Mouse (Mus musculus) thymus, adult 2 months (tissue): ENCODE data around the gene Krt75. TPM values are rescaled to one million over a fixed set of nuclear protein-coding genes. Genes with fewer than 3 reads are reported as not detected.

Experiments used
- DNase-seq: peaks from one replicate; pipeline ENCODE4 v3.0.0; 2021
- H3K27ac ChIP-seq: fragments of 200-500 bp; 2 replicates; pipeline ENCODE4 v1.5.1; 2012; ENCODE audit warnings: low read length, control low read depth; ENCODE audit not compliant: control insufficient read depth, insufficient read depth
- H3K27me3 ChIP-seq: fragments of 200-500 bp; 2 replicates; pipeline ENCODE4 v1.6.1; 2012; ENCODE audit warnings: mild to moderate bottlenecking, low read length, moderate library complexity, mixed read lengths; ENCODE audit not compliant: control insufficient read depth, insufficient read depth
- H3K36me3 ChIP-seq: fragments of 200-500 bp; 2 replicates; pipeline ENCODE4 v1.6.1; 2012; ENCODE audit warnings: mild to moderate bottlenecking, low read length, moderate library complexity; ENCODE audit not compliant: control insufficient read depth, insufficient read depth
- H3K4me1 ChIP-seq: fragments of 200-500 bp; replicated peaks from 2 replicates; pipeline ENCODE4 v1.6.1; 2012; ENCODE audit warnings: low read length; ENCODE audit not compliant: control insufficient read depth, insufficient read depth
- H3K4me3 ChIP-seq: fragments of 200-500 bp; 2 replicates; pipeline ENCODE4 v1.5.1; 2012; ENCODE audit warnings: mild to moderate bottlenecking, low read length, control low read depth, moderate library complexity; ENCODE audit not compliant: control insufficient read depth, insufficient read depth
- CTCF ChIP-seq: fragments of 200-500 bp; IDR thresholded peaks from 2 replicates; pipeline ENCODE4 v1.5.1; 2012; ENCODE audit warnings: mild to moderate bottlenecking, control low read depth, low read length, moderate library complexity, borderline replicate concordance; ENCODE audit not compliant: control insufficient read depth, poor library complexity, insufficient read depth; ENCODE audit errors: extremely low read depth
- POLR2A ChIP-seq: fragments of 200-500 bp; IDR thresholded peaks from 2 replicates; pipeline ENCODE4 v1.6.1; 2012; ENCODE audit warnings: mild to moderate bottlenecking, low read length, control low read depth, moderate library complexity; ENCODE audit not compliant: control insufficient read depth, poor library complexity, insufficient read depth; ENCODE audit errors: extremely low read depth
- WGBS: fragments of 180-500 bp; shearing (Covaris S2); methylation state at CpG from one replicate; pipeline ENCODE4 v1.1.7; 2018; 5-methylcytosine and 5-hydroxymethylcytosine counted together
- polyA plus RNA-seq: library from polyadenylated mRNA; depleted of rRNA; stranded (reverse); fragments of >200 nt; gene quantifications from 2 replicates; pipeline ENCODE4 v1.2.3, GENCODE M21; 2012; rRNA removed

Krt75 gene
- 0.49 and 0.82 TPM in 2 replicates for polyA plus RNA-seq

- 73% methylated on average over 15 of the region's 15 CpGs for WGBS
- H3K36me3 ChIP-seq = no peaks in the 10 kb centered on the region
- no peak within 1 kb of the TSS for H3K4me3 ChIP-seq
- H3K27me3 ChIP-seq = no peaks in the 10 kb centered on the region
- no peak for TF ChIP-seq POLR2A
- no peak for TF ChIP-seq CTCF
- H3K4me1 ChIP-seq = no peaks in the 10 kb centered on the region
- no peak within 1 kb of the TSS for H3K27ac ChIP-seq
- no peak for DNase-seq
Observed at GRCm38 (mm10) chr15:101573796-101574345, at the start of gene Krt75. Krt75 (minus strand) TSS chr15:101573904.

- WGBS = 47% methylated on average over 6 of the region's 6 CpGs
- DNase-seq = no peak
- TF ChIP-seq POLR2A (no peak), CTCF (no peak)
- H3K4me3 ChIP-seq = no peak overlapping the region
- H3K27ac ChIP-seq = no peak overlapping the region
- H3K27me3 ChIP-seq = no peaks in the 10 kb centered on the region
- no peaks in the 10 kb centered on the region for H3K36me3 ChIP-seq
- H3K4me1 ChIP-seq = no peaks in the 10 kb centered on the region
Observed at GRCm38 (mm10) chr15:101599123-101599522, 25.4 kb upstream of the Krt75 start.

- Histone ChIP-seq H3K4me3 (no peak overlapping the region), H3K4me1 (no peaks in the 10 kb centered on the region)
- WGBS = 82% methylated on average over 10 of the region's 10 CpGs
Observed at GRCm38 (mm10) chr15:101588216-101588615, 14.5 kb upstream of the Krt75 start.

GRCm38 (mm10) chr15:101584456-101584855, 10.8 kb upstream of the Krt75 start:
- 38% methylated on average over 2 of the region's 2 CpGs for WGBS
- no peaks in the 10 kb centered on the region for H3K27me3 ChIP-seq
- no peaks in the 10 kb centered on the region for H3K36me3 ChIP-seq
- DNase-seq = no peak
- H3K4me3 ChIP-seq = no peak overlapping the region
- no peaks in the 10 kb centered on the region for H3K4me1 ChIP-seq
- H3K27ac ChIP-seq = no peak overlapping the region
- no peak for TF ChIP-seq CTCF
- TF ChIP-seq POLR2A = no peak

More at GRCm38 (mm10) chr15:101588216-101588615, 14.5 kb upstream of the Krt75 start:
- no peak overlapping the region for H3K27ac ChIP-seq
- TF ChIP-seq CTCF = no peak
- no peak for TF ChIP-seq POLR2A
- H3K27me3 ChIP-seq = no peaks in the 10 kb centered on the region
- H3K36me3 ChIP-seq = no peaks in the 10 kb centered on the region
- DNase-seq = peak; percentile 3

GRCm38 (mm10) chr15:101583211-101583965, 9.7 kb upstream of the Krt75 start:
- Histone ChIP-seq H3K36me3 (no peaks in the 10 kb centered on the region), H3K4me3 (no peak overlapping the region), H3K27me3 (no peaks in the 10 kb centered on the region), H3K4me1 (no peaks in the 10 kb centered on the region), H3K27ac (no peak overlapping the region)
- DNase-seq = no peak
- TF ChIP-seq POLR2A (no peak), CTCF (no peak)
- WGBS = 72% methylated on average over 8 of the region's 8 CpGs

GRCm38 (mm10) chr15:101581701-101582100, 8.0 kb upstream of the Krt75 start:
- no peak for DNase-seq
- no peaks in the 10 kb centered on the region for H3K36me3 ChIP-seq
- WGBS = 79% methylated on average over 3 of the region's 3 CpGs
- no peaks in the 10 kb centered on the region for H3K27me3 ChIP-seq
- no peak overlapping the region for H3K27ac ChIP-seq
- TF ChIP-seq CTCF = no peak
- no peak for TF ChIP-seq POLR2A
- H3K4me1 ChIP-seq = no peaks in the 10 kb centered on the region
- H3K4me3 ChIP-seq = no peak overlapping the region
